Mouse (Mus musculus): Measurements from ENCODE around the gene Apmap.
"Not testable (repeated sequence)": the region's sequence is repeated elsewhere in the genome, so short reads cannot be mapped to it uniquely, and the experiment has no call there.

The Apmap gene

DNA sequence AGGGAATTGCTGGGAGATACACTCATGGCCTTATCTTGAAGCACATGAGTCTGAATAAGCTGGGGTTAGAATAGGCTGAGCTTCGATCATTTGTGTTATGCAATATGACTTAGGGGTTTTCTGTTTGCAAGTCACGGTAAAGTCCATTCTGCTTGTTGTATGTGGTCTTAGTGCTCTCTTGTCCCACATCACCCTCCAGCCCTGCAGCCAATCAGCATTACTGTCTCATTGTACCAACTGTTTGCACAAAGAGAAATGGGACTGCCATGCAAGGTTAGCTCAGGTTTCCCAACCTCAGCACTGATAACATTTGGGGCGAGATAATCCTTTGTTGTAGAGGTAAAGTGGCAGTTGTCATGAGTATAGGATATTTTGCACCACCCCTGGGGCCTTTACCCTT, 1.7 kb upstream of the Apmap start:
- DNase-seq: no peak

- DNase-seq: peak; percentile 47 to 73
Measured at GRCm38 (mm10) chr2:150608872-150609560, 649 bp upstream of the Apmap start.

DNA sequence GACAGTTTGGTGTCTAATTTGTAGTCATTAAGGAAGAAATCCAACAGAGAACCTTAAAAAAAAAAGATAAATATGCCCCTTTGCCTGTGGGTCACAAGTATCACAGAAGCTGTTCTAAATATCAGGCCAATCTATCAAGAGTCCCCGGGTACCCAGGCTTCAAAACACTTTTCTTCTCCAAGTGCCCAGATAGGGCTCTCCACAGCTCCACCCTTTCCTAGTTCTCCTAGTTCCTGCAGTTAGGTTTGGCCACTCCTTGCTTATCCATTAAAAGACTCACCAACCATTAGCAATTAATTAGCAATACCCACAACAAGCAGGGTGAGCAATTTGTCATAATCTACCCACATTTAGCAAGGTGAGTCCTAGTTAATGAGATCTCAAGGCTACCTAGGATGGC, 1.3 kb downstream of the Apmap start:
- no peak for DNase-seq

- no peak for DNase-seq
Measured at GRCm38 (mm10) chr2:150604802-150605201, 3.6 kb downstream of the Apmap start.

DNA sequence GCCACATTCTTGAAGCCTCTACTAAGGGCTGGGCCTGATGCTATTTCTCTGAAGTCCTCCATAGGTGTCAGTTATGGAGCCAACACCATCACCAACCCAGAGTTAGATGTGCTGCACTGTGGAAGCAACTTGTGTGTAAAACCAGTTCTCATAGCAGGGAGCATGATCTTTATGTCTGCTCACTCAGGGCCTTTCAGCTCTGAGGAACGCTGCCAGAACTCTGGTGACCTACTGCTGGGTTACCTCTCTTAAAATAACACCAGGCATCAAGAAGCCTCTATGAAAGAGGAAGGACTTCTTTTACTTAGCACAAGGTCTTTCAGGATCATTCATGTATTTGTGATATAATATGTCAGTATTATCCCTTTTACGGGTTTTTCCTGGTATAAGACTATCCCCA, 6.2 kb downstream of the Apmap start:
- DNase-seq: peak; percentile 27 to 49

DNA sequence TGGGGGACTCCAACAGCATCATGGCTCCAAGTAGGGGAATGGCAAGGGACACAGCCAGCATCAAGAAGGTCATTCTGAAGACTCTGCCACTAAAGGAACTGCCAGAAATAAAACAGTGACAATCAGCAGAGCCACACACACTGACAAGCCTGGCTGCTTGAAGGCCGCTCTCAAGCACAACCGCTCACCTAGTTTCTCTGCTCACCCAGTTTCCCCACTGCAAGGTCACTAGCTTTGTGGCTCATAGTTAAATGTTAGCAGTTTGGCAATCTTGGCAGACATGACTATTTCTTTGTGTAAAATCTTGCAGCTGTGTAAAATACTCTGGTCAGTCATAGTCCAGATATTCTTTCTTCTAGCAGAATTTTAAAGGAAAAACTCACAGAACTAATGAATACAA, 8.1 kb downstream of the Apmap start:
- DNase-seq: no peak

GRCm38 (mm10) chr2:150595411-150596190, 12.8 kb downstream of the Apmap start:
- no peak for DNase-seq

DNA sequence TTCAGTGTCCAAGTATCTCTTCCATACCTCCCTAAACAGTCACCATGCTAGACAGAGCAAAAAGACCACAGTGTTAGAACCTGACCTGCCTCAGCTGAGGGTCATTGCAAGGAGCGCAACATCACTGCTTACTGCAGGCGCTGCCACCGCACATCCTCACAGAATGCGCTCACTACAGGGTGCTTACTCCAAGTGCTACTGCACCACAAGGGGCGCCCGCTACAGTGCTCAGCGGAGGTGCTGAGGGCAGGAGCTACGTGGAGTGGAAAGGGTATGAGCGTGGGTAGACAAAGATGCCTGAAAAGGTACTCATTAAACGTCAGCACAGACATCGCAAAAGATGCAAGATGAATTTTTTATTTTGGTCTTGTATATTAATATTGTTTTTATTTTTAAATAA, 19.3 kb downstream of the Apmap start:
- no peak for DNase-seq

- no peak for DNase-seq
Measured at GRCm38 (mm10) chr2:150579628-150580027, 28.7 kb downstream of the Apmap start.

DNA sequence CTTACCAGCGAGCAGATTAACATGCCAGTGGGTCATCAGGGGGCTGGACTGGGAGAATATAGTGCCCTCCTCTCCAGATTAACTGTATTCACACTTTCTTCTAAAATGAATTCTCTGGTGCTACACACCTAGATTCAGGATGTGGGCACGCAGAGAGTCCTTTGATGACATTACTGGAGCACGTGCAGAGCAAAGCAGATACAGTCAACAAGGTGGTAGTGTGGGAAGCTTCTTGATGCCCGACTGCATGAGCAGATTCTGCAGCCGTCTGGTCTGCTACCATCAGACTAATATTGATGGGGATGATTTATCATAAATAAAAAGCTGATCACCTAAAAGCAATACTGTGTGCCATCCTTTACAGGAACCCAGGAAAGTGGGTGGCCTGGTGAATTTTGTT, 29.8 kb downstream of the Apmap start:
- DNase-seq: no peak

DNA sequence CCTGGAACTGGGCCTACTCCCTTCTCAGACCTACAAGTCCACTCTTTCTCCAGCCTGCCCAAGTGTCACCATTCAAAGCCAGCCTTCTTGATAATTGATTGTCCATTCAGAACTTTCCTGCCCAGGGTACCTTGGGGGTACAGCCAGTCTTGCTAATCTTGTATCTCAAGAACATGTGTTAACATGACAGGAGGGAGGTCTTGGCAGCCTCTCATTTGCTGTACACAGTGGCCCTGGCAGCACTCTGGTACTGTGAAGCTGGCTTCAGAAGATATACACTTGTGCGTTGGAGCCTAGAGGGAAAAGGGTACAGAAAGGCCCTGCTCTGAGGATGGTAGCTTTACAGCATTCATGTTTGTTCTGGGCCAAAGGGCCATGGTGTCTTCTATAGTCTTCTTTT, 32.1 kb downstream of the Apmap start:
- DNase-seq: no peak

- DNase-seq: no peak
Measured at GRCm38 (mm10) chr2:150572463-150572862, 35.9 kb downstream of the Apmap start.

- no peak for DNase-seq
Measured at GRCm38 (mm10) chr2:150570761-150571160, 37.6 kb downstream of the Apmap start.

GRCm38 (mm10) chr2:150569847-150570590, 38.3 kb downstream of the Apmap start, which contains the start of gene Cst7:
TSS of gene Cst7 (plus strand) at chr2:150570415.
- no peak for DNase-seq

DNA sequence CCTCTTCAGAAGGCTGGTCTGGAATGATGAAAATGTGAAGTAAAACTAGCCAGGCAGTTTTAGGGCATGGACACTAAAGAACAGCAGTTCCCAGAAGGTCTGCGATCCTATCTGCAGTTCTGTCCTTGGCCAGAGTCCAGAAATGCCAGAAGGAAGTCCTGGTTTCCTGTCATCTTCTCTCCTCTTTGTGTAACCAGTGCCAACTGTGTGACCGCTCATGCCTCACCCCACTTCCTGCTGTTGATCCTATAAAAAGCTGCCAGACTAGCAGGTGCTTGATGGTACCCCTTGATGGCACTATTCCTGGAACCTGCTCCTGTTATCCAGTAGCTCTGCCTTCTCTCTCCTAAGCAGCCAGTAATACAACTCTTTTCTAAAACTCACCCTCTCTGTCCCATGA, 41.3 kb downstream of the Apmap start:
- peak; percentile 35 to 68 for DNase-seq

DNA sequence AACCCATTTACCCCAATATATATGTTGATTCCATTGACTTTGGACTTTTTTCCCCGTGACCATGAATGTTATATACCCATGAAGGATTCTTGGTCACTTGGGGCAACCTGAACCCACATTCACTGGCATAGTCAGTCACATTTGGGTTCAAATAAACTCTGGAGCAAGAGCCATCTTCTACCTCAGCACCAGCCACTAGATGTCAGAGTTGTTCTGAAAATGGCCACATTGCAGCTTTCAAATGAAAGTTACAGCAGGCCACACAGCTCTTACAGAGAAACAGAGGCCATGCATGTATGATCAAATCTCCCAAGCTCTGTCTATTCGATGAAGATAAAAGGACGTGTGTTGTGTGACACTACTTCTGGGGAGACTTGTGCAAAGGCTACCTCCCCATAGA, 49.8 kb downstream of the Apmap start:
- peak in 1 of 2 experiments; percentile 23 for DNase-seq

DNA sequence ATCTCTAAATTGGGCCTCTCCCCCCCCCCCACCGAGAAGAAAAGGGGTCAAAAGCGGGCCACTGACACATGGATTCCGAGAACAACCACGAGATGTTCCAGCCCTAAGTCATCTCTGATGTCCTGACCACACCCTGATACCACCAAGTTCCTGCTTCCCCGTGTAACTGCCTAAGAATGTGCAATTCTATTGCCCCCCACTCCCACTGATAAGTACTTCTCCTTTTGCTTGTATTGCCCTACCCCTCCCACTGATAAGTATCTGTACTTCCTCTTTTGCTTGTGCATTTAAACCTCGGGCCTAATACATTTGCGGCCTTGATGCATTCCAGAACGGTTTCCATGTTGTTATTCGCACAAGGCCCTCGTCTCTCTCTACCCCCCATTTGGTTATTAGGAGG, 58.8 kb downstream of the Apmap start:
- not testable (repeated sequence) for DNase-seq

Data from cerebellum, postnatal 25 days (tissue).